Mouse (Mus musculus): ENCODE results near the gene Ddx27.

DNA sequence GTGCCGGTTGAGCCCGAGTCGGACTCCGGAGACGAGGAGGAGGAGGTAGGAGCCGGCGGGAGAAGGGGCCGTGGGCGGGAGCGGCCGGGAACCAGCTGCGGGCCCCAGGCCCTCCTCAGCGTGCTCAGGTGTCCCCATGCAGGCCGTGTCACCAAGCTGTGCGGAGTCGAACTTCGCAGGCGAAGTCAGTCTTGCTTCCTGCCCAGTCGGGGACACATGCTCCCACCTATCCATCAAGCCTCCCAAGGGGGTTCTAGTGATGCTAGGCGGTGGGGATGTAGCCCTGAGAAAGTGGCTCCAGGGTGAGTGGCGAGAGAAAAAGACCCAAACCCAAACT, 357 bp downstream of the Ddx27 start:
- TF ChIP-seq CTCF (IDR thresholded peaks at IDR 0.05; ENCODE audit: low read depth, low read length) (no peak), POLR2A (IDR thresholded peaks at IDR 0.05; ENCODE audit: extremely low read depth, insufficient read depth, low read length) (no peak)

Measured in liver, adult 2 months (tissue).